Comparison of ENCODE assay signal across 13 mouse cellular contexts in the genomic region with DNA sequence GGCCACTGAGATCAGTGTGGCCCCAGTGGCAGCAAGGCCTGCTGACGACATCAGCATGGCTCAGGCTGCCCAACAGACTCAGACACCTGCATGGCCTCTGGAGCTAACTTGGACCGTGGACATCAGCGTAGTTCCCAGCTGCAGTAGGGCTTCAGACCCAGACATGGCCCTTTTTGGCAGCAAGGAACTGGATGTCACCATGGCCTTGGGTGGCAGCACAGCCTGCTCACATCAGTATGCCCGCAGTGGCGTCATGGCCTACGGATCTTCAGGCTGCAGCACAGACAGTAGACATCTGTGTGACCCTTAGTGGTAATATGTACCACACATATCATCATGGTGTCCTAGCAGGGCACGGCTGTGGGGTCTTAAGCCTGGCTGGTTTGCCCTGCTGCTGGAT.
"Had no signal": no experiment of that assay in that cellular context is flagged by ENCODE, and none has a peak within 500 bp of the region (broad histone marks: within the 10 kb centered on the region; RNA-seq: fewer than 3 reads in every experiment).

No protein-coding gene starts in this region.

- DNase-seq: lung, adult 18-20 months; lung, embryonic 14.5 days; lung, postnatal 10 days; lung, postnatal 4 days; midbrain, embryonic 14.5 days; retina, postnatal 1 day; right cerebral cortex, adult 18-20 months; right cerebral cortex, postnatal 25 days; right cerebral cortex, postnatal 4 days; spleen, adult 18-20 months; thymus, adult 18-20 months; thymus, postnatal 14 days; thymus, postnatal 36 days had no signal
